In genomic region chr16:18443385-18443841, GRCm38 (mm10) we compare ENCODE assay signal across 8 mouse cellular contexts. TPM values are rescaled to one million over a fixed set of nuclear protein-coding genes. Genes with fewer than 3 reads are reported as not detected.
DNase-seq lines count a peak whose midpoint lies in the region; ATAC-seq lines count a peak whose summit lies in the region.

No protein-coding gene starts in this region.

- DNase-seq in R1 (ENCODE audit: low read depth, low spot score) = peak; percentile 81
- DNase-seq in cerebellum, postnatal 25 days = peak; percentile 98 to 99
- DNase-seq in frontal cortex, postnatal 36 days (ENCODE audit: low spot score in 2 of 2) = peak; percentile 99
- DNase-seq in left cerebral cortex, adult 11 months (ENCODE audit: low spot score) = peak; percentile 93
- DNase-seq in lung, postnatal 36 days = peak; percentile 98
- DNase-seq in right cerebral cortex, adult 18-20 months = peak; percentile 93
- peak; percentile 90 for DNase-seq in urinary bladder, postnatal 10 days (ENCODE audit: low spot score)

- no peaks in the 10 kb centered on the region for H3K27me3 ChIP-seq in hindbrain, embryonic 15.5 days

- no peak overlapping the region for H3K4me3 ChIP-seq in hindbrain, embryonic 15.5 days

- ATAC-seq in hindbrain, embryonic 15.5 days (ENCODE audit: low FRiP score, low read depth) = peak; percentile 95

- H3K4me2 ChIP-seq in hindbrain, embryonic 15.5 days = no peak overlapping the region

- no peak overlapping the region for H3K9ac ChIP-seq in hindbrain, embryonic 15.5 days

- H3K9me3 ChIP-seq in hindbrain, embryonic 15.5 days = no peaks in the 10 kb centered on the region

- WGBS in hindbrain, embryonic 15.5 days = 26% methylated on average over 8 of the region's 8 CpGs

- no peaks in the 10 kb centered on the region for H3K4me1 ChIP-seq in hindbrain, embryonic 15.5 days (replicated peaks)

- H3K36me3 ChIP-seq in hindbrain, embryonic 15.5 days = peaks cover 31% of the 10 kb centered on the region

- H3K27ac ChIP-seq in hindbrain, embryonic 15.5 days (replicated peaks) = no peak overlapping the region

RNA-seq across cellular contexts. Expression of gene Comt, which starts 16.8 kb away (rescaled TPM):
- polyA plus RNA-seq in hindbrain, embryonic 15.5 days (2015; fragmentation: Nextera tagmentation; extraction: Ambion mirVana) = 106 and 113 TPM in 2 replicates

RNA-seq across cellular contexts. Expression of gene Txnrd2, which starts 17.2 kb away (rescaled TPM):
- 31.0 and 31.7 TPM in 2 replicates for polyA plus RNA-seq in hindbrain, embryonic 15.5 days (2015; fragmentation: Nextera tagmentation; extraction: Ambion mirVana)

RNA-seq across cellular contexts. Expression of gene Gnb1l, which starts 55.1 kb away (rescaled TPM):
- polyA plus RNA-seq in hindbrain, embryonic 15.5 days (2015; fragmentation: Nextera tagmentation; extraction: Ambion mirVana) = 14.8 and 16.7 TPM in 2 replicates

RNA-seq across cellular contexts. Expression of gene Rtl10, which starts 55.3 kb away (rescaled TPM):
- 2.9 and 3.4 TPM in 2 replicates for polyA plus RNA-seq in hindbrain, embryonic 15.5 days (2015; fragmentation: Nextera tagmentation; extraction: Ambion mirVana)
